Mouse (Mus musculus): ENCODE results near the gene Nudt2.
"Not testable (repeated sequence)": the region's sequence is repeated elsewhere in the genome, so short reads cannot be mapped to it uniquely, and the experiment has no call there.

Nudt2 gene

GRCm38 (mm10) chr4:41464345-41465286 is at the start of gene Nudt2, which contains the start of gene Kif24:
TSS of gene Nudt2 (plus strand) at chr4:41465151.
TSS of gene Kif24 (minus strand) at chr4:41464887.
- peak; percentile 34 for DNase-seq (ENCODE audit: low spot score)

GRCm38 (mm10) chr4:41416966-41417365 is 48.0 kb upstream of the Nudt2 start:
- no peak for DNase-seq (ENCODE audit: low spot score)

- no peak for DNase-seq (ENCODE audit: low spot score)
These were observed 26.0 kb upstream of the Nudt2 start for GRCm38 (mm10) chr4:41438931-41439330.

GRCm38 (mm10) chr4:41442790-41443302 is 22.1 kb upstream of the Nudt2 start:
- DNase-seq (ENCODE audit: low spot score): peak; percentile 6

- no peak for DNase-seq (ENCODE audit: low spot score)
These were observed 17.4 kb upstream of the Nudt2 start for GRCm38 (mm10) chr4:41447595-41447994.

GRCm38 (mm10) chr4:41460690-41461089 is 4.3 kb upstream of the Nudt2 start:
- no peak for DNase-seq (ENCODE audit: low spot score)

- DNase-seq (ENCODE audit: low spot score): not testable (repeated sequence)
These were observed 1.8 kb upstream of the Nudt2 start for GRCm38 (mm10) chr4:41463051-41463738.

- no peak for DNase-seq (ENCODE audit: low spot score)
These were observed 325 bp downstream of the Nudt2 start for GRCm38 (mm10) chr4:41465287-41465665.

- DNase-seq (ENCODE audit: low spot score): peak; percentile 81
These were observed 3.6 kb downstream of the Nudt2 start for GRCm38 (mm10) chr4:41468396-41469080.

- peak; percentile 46 for DNase-seq (ENCODE audit: low spot score)
These were observed 4.2 kb downstream of the Nudt2 start for GRCm38 (mm10) chr4:41469199-41469598.

- no peak for DNase-seq (ENCODE audit: low spot score)
These were observed 5.2 kb downstream of the Nudt2 start for GRCm38 (mm10) chr4:41470051-41470683.

- no peak for DNase-seq (ENCODE audit: low spot score)
These were observed 5.9 kb downstream of the Nudt2 start for GRCm38 (mm10) chr4:41470684-41471383.

- DNase-seq (ENCODE audit: low spot score): no peak
These were observed 6.4 kb downstream of the Nudt2 start for GRCm38 (mm10) chr4:41471384-41471689.

- no peak for DNase-seq (ENCODE audit: low spot score)
These were observed 12.8 kb downstream of the Nudt2 start for GRCm38 (mm10) chr4:41477648-41478160.

GRCm38 (mm10) chr4:41478751-41479455 is 14.0 kb downstream of the Nudt2 start:
- DNase-seq (ENCODE audit: low spot score): no peak

GRCm38 (mm10) chr4:41479456-41479804 is 14.5 kb downstream of the Nudt2 start:
- DNase-seq (ENCODE audit: low spot score): no peak

GRCm38 (mm10) chr4:41480254-41480653 is 15.3 kb downstream of the Nudt2 start:
- no peak for DNase-seq (ENCODE audit: low spot score)

GRCm38 (mm10) chr4:41481601-41482017 is 16.7 kb downstream of the Nudt2 start:
- DNase-seq (ENCODE audit: low spot score): peak; percentile 89

GRCm38 (mm10) chr4:41492951-41493350 is 28.0 kb downstream of the Nudt2 start:
- no peak for DNase-seq (ENCODE audit: low spot score)

GRCm38 (mm10) chr4:41493464-41494116 is 28.6 kb downstream of the Nudt2 start:
- DNase-seq (ENCODE audit: low spot score): no peak

Data from MN1 (cell line).